Mouse (Mus musculus) liver (tissue): ENCODE measurements at regions not wholly inside any gene's neighbourhood (a gene's known extent, or its start where the extent isn't known, plus 50 kb on each side); places are given as distances from the start of the nearest gene placed in this dataset.
A peak's percentile ranks its signal among the peaks of the same experiment; 100 is the strongest.

Source experiments
- DNase-seq: peaks from one replicate; pipeline ENCODE4 v3.0.0-alpha.2; 2020; ENCODE audit warnings: mixed read lengths

DNA sequence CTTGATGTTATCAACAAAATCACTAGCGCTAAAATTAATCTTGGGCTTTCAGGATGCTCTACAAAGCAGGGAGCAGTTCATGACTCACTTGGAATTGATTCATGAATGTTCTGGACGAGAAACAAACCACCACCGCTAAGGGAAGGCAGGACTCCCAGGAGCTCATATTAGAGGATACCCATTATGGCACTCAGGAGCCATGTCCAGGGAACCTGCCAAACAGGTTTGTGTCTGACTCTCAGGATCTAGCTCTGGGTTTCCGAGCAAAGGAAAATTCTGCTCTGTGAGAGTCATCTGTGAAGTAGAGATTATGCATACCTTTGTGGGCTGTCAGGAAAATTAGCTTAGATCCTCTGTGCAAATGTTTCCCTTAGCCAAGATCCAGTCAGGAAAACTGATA lies 454.3 kb upstream of the Sox11 start:
- DNase-seq, result no peak

- no peak for DNase-seq
Measured at GRCm38 (mm10) chr12:27786716-27787291, 444.4 kb upstream of the Sox11 start.

DNA sequence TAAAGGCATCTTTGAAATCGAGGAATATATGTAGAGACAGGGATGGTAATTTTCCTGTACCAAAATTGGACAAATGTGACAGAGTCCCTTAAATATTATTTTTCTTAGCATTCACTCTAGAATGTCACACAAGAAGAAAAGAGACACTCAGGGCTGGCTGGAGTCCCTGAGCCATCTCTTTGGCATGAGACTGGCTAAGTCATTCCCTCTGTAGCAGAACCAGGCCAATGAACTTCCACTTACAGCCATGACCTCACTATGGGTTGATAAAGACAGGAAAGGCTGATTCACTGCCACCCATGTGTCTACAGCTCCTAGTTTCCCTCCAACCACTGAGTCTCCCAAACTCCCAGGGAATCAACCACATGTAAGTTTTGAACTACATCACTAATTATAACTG lies 438.4 kb upstream of the Sox11 start:
- no peak for DNase-seq

DNA sequence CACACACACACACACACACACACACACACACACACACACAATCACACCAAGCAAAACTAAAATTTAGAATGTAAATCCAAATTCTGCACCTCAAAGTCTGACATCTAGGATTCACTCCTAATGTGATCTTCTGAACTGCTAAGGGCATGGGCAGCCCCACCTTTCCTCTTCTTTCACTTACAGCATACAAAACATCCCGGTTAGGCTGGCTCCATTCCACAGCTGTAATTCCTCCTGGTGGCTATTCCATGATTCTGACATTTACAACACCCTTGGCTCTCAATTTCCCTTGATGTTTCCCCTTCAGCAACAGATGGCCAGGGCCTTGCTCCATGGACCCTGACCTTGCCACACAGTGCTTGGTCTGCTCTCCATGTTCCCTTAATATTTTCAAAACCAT lies 423.6 kb upstream of the Sox11 start:
- DNase-seq, result no peak

DNA sequence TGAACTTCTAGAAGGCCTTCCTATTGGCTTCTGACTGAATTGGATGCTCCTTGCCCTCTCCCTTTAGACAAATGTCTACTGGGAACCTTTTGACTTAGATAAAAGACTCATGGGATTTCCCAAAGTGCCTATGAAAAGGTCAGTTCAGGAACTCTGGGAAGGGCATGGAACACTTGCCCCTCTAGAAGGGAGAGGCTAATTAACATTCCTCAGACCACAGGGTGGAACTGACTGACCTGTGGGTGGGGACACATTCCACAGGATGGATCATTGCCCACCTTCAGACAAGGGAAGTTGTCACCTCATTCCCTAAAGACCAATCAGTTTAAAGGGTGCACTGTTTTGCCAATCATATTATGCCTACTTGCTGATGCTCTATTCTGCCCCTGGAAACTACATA lies 416.6 kb upstream of the Sox11 start:
- no peak for DNase-seq

DNA sequence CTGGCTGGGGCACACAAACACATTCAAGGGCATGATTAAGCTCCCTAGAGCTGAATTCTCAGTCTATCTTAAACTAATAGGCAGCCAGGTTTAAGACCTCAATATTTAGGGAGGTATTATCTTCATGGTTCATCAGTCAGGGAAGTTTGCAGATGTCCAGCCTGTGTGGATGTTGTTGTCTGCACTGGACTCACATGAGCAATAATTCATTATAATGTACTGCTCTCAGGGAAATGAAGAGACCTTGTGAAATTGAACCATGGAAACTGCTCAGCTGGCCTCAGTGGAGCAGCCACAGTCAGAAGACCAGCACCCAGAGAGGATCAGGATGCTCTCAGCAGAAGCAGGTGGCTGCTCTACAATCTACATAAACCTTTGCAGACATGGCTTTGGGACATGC lies 415.3 kb upstream of the Sox11 start:
- DNase-seq, result no peak

GRCm38 (mm10) chr12:27724619-27725200 lies 382.3 kb upstream of the Sox11 start:
- peak; percentile 3 for DNase-seq

- peak; percentile 12 for DNase-seq
Measured at GRCm38 (mm10) chr12:27680459-27680858, 338.1 kb upstream of the Sox11 start.

- no peak for DNase-seq
Measured at GRCm38 (mm10) chr12:27673404-27673803, 331.0 kb upstream of the Sox11 start.

DNA sequence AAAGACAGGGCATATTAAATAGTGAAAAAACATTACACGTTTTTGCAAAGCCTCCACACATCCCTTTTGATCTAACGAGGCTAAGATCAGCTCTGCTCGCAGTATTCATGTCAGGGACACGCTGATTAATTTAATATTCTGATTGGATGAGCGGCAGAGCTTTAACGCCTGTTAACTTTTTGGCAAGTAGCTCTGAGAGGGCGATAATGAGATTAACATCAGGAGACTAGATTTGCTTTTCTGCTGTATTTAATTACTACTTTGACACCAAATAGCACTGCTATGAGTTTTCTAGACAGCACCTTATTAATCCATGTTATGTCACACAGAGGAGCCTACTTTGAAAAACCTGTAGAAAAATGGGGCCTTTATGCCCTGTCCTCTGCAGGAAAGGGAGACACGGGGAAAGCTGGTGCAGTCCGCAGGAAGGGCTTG lies 328.3 kb upstream of the Sox11 start:
- no peak for DNase-seq

DNA sequence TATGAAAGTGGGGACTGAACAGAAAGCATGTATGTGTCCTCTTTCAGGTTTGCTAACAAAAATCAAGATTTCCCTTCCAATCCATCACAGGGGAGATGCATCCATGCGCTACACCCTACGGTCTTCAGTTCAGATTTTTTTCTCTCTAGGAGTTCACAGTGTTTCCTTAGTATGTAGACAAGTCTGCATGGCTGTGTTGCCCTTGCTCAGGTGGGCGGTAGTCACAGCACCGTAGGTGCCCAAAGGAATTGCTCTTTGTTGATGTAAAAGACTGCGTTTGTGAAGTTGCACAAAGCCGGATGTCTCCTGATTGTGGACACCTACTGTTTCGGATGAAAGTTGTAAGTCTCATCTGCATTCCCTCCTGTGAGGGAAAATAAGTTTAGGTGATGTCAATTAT lies 327.8 kb upstream of the Sox11 start:
- DNase-seq, result no peak

GRCm38 (mm10) chr12:27669542-27669941 lies 327.2 kb upstream of the Sox11 start:
- no peak for DNase-seq

- peak; percentile 36 for DNase-seq
Measured at GRCm38 (mm10) chr12:27666456-27666855, 324.1 kb upstream of the Sox11 start.

DNA sequence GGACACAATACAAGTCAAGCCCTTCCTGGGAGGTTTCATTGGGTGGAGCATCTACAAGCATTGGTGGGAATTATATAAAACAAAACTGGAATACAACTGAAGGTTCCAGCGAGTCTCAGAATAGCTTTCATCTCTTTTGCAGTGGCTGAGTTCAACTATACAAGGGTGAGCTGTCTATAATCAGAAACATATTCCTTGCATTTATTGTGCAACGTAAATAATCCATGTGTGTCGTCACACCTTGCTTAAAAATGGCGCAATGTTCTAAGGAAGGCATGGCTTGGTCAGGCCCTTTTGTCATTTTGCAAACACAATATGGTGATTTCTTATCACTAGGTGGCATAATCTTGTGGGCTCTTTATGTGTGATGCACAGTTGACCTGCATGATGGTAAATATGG lies 320.8 kb upstream of the Sox11 start:
- no peak for DNase-seq

GRCm38 (mm10) chr12:27662723-27663122 lies 320.3 kb upstream of the Sox11 start:
- no peak for DNase-seq

DNA sequence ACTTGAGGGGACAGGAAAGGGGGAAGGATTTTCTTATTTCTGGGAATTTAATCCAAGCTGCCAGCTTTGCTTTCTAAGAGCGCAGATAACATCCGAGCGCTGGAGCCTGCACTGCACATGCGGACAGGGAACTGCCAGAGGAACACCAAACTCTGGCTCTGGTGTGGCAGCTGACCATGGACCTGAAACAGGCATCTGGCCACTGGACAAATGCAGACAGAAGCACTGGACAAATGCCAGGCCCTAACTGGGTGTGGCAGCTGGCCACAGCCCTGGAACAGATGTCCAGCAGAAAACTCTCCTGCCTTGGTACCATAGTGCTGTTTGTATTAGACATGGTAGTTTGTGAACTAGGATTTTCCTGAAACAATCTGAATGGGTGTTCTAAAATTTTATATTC lies 315.2 kb upstream of the Sox11 start:
- no peak for DNase-seq

DNA sequence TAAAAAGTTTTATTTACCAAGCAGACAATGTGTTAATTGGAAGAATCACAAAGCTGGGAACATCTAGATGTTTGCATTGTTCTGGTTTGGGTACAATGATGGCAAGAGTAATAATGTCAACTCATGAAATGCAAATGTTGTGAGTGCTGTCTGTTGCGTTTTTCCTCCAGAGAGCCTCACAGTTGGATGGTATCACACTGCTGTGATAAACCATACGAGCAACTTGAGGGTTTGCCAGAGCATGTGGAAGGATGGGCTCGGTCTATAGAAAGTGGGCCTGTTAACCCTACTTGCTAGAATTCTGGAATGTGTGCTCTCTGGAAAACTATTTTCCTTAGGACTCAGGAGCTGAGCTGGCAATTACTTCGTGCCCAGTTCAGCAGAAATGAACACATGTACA lies 311.2 kb upstream of the Sox11 start:
- no peak for DNase-seq

DNA sequence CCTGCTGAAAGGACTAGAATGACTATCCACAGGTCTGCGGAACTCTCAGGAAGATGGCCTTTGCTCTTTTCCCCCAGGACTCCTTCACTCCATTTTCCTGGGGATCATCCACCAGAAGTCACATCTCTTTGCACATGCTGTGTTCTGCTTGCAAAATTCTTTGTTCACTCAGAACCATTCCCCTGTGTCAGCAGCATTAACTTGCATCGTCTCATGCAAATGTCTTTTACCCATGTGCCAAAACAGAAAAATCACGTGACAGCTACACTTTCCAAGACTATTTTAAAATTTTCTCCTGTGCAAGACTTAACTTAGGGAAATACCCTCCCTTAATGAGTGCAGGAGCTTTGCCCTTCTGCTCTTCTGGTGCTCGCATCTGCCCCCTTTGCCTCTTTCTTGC lies 306.2 kb upstream of the Sox11 start:
- no peak for DNase-seq

- no peak for DNase-seq
Measured at GRCm38 (mm10) chr12:27646497-27647307, 304.3 kb upstream of the Sox11 start.

DNA sequence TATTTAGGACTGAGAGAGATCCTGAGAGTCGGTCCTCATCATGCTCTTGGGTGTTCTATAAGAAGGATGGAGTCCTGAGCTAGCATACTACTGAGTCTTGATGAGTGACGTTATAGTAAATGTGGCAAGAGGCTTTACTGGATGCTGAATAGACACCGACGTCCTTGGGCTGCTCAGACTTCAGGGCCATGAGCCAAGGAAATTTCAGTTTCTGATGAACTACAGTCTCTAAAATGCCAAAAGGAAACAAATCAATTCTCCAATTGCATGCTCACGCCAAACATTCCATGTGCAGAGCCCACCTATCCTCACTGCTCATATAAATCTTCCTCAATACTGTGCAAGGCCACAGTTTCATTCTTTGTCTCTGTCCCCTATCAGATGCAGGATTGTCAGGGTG lies 277.2 kb upstream of the Sox11 start:
- DNase-seq, result no peak

- no peak for DNase-seq
Measured at GRCm38 (mm10) chr12:27604061-27604679, 261.8 kb upstream of the Sox11 start.

DNA sequence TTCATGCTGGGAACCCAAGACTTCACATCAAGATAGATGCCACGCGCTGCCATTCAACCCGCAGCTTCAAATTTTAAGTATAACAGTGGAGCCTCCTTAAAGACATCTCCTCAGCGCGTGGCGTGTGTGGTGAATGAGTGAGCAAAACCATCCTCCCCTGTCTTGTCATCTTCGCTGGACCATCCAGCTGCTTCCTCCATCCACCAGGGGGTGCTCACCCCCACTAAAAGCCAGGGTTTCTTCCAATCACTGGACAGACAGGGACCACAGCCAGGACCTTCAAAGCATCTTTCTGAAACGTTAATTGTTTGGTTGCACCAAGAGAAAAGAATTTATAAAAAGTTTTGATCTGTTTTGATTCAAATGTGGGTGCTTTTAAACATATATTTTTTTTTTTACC lies 256.8 kb upstream of the Sox11 start:
- DNase-seq, result peak; percentile 53

DNA sequence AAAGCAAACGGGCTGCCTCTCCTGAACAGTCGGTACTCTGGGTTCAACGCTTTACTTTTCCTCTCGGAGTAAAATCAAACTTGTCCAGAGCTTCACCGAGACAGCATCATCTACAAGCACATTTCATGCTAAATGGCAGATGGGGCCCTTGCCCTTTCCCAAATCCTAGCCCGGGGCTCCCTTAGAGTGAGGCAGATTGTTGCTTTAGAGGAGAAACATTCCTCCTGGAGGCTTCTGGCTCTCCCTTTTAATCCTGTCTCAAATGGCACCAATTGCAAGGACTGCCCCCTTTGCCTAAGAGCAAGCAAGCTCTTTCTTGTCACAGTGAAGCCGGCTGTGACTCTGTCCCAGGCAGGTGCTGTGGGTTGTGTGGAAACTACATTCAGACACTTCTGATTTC lies 255.5 kb upstream of the Sox11 start:
- DNase-seq, result no peak

- no peak for DNase-seq
Measured at GRCm38 (mm10) chr12:27597322-27597721, 254.9 kb upstream of the Sox11 start.
